Mouse (Mus musculus) right cerebral cortex, postnatal 14 days (tissue): ENCODE data around the gene Plet1.

Experiments used
- DNase-seq: peaks from one replicate; pipeline ENCODE4 v3.0.0; 2022

Gene Plet1

DNA sequence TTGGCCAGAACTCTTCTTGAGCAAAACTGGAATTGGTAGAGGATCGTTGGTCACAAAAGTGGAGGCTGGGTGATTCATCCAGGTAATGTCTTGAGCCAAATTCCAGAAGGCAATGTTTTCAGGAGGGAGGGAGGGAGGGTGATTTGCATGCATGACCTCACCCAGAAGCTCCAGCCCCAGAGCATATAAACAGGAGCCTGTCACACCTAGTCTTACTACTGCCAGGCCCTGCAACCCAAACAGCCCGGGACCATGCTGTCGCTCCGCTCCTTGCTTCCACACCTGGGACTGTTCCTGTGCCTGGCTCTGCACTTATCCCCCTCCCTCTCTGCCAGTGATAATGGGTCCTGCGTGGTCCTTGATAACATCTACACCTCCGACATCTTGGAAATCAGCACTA, at the start of gene Plet1:
TSS of gene Plet1 (plus strand) at position 215 of the 400 bp plus-strand sequence.
- DNase-seq, result no peak

DNA sequence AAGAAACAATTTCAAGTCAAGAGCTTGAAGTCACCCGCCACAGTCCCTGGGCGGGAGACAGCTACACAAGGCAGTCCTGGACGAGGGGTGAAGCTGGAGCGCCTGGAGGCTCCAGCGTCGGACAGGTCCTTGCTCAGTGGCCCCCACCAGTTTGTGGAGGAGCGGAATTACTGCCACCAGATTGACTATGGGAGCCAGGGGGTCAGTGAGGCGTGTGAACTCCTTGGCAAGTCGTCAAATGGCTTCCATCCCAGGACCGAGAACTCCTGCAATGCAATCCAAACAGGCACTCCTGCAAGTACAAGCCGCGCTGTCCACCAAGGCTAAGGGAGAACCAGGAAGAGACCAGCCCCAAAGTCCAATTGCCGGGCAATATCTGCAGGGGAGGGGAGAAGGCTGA, 45.3 kb upstream of the Plet1 start:
- DNase-seq, result no peak

DNA sequence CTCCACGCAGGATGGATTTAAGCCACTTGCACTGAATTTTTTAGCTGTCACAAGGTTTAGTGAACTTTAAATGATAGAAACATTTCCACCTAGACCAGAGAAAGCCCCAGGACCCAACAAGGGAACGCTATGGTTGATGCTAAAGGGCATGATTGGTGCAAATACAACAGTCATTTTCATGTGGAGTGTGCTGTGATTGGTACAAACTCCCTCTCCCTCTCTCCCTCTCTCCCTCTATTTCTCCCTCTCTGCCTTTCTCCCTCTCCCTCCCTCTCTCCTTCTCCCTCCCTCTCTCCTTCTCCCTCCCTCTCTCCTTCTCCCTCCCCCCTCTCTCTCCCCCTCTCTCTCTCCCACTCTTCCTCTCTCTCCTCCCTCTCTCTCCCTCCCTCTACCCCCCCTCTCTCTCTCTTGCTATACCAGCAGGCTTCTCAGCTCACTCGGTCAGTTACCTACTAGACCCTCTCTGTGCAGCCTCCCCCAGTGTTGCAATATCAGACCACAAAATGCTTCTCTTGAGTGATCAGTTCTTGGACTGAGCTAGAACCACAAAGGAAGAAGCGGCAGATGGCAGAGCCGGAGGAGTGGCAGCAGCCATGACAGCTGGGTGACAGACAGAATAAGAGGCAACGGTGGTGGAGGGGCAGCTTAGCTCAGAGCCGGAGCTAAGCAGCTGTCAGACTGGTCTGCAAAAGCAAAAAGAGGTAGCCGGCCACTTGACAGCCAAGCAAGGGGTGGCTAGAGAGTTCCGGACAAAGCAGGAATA, 42.7 kb upstream of the Plet1 start:
- DNase-seq, result peak; percentile 48

DNA sequence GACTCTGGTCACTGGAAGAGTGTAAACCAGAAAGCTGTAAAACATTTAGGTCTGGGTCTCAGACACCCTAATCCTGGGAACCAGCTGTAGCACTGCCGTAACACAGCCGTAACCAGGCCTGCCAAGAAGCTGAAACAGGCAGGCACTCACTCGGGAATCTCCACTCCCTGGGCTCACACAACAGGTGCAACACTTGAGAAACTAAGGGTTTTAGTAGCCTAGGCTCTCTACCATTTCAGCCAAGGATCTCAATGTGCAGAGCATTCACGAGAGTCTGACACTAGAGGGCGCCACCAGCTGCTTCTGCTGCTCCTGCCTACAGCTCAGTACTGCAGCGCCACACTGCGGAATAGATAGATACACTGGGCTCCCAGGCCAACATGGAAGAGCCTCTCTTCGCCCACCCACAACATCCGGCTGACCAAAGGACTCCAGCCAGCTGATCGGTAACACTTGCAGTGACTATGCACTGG, 42.0 kb upstream of the Plet1 start:
- peak; percentile 97 for DNase-seq

DNA sequence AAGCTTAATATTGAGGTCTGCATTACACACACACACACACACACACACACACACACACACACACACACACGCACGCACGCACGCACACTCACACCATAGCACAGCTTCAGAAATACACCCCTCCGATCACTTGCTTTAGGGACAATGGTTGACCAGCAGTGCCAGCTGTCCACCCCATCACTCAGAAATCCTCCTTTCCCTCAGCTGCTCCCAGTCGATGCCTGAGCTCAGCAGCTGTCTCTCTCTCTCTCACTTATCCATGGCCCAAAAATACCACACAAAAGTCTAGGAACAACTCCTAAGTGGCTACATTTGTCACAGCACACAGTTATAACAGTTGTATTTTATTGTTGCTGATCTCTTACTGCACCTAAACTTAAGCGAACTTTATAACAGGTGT, 36.7 kb upstream of the Plet1 start:
- no peak for DNase-seq

DNA sequence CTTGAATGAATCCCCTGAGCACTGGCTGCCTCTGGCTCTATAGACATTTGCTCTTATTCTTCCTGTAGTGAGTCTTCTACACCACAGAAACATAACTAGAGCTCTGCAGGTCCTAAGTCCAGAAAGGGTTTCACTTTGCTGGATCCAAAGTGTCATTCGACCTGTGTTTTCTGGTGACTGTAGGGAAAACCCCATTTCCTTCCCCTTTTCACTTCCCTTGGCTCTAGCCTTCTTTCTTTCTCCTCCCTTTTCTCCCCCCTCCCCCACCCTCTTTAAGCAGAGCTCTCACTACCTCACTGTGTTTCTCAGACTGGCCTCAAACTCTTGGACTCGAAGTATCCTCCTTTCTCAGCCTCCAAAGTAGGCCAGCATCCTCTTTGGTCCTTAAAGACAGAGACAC, 34.8 kb upstream of the Plet1 start:
- no peak for DNase-seq

DNA sequence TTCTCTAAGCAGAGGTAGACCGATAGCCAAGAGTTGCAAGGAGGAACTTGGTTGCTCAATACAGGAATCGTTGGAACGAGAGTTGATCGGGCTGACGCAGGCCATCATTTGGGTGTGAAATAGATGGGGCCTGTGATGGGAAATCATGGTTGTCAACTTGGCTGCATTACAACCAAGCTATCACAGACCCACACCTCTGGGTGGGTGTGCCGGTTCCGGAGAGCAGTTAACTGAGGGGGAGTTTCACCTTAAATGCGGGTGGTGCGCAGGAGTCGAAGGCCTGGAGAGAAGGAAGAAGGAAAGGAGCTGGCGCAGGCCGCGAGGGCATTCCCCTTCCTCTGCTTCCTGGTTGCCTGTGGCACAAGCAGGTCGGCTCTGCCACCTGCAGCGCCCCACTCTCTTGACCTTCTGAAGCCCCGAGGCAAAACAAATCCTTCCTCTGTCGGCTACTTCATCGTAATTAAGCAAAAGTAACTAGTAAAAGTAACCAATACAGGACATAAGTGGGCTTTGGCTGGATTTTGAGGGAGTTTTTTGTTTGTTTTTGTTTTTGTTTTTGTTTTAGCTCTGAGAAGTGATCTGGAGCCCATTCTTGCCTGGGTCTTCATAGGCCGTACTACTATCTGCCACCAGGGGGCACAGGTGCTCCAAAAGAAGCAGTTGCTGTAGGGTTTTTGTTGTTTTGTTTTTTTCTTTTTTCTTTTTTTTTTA, 31.7 kb upstream of the Plet1 start:
- peak; percentile 66 for DNase-seq

DNA sequence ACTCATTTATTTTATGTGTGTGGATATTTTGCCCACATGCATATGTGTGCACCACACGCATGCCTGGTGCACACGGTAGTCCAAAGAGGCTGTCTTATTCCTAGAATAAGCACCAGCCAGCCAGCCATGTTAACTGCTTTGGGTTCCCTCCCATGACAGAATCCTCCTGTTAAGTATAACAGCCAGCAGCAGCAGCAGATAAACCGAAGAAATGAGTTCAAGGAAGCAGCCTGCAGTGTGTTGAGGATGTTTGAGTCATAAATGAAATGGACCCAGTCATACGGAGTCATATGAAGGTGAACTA, 31.2 kb upstream of the Plet1 start:
- no peak for DNase-seq

DNA sequence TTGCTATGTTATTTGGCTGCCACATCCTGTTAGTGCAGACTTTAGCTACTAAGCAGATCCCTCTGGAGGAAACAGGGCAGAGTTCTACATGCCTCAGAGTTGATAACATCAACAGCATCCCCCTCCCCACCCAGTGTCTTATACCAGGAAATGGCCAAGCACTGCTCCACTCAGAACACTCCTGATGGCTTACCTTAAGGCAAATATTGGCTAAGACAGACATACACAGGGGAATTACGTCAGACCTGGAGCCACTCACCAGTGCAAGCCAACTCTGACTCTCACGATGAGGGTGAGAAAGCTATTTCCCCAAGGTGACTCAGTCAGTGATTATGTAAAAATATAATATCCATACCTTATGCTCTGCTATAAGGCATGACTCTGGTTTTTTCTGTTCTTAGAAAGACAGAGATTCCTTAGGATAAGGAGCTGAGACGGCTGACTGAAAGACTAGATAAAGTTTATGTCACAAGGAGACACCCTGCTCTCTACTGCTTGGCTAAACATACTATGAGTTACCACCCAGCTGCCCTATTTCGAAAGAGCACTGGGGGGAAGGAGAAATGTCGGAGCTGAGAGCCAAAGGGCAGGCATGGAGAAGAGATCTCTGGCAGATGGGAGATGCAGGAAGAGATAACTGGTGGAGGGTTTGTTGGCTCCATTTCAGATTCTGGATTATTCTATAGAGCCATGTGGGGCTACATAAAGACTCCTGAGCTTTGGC, 23.8 kb upstream of the Plet1 start:
- no peak for DNase-seq

DNA sequence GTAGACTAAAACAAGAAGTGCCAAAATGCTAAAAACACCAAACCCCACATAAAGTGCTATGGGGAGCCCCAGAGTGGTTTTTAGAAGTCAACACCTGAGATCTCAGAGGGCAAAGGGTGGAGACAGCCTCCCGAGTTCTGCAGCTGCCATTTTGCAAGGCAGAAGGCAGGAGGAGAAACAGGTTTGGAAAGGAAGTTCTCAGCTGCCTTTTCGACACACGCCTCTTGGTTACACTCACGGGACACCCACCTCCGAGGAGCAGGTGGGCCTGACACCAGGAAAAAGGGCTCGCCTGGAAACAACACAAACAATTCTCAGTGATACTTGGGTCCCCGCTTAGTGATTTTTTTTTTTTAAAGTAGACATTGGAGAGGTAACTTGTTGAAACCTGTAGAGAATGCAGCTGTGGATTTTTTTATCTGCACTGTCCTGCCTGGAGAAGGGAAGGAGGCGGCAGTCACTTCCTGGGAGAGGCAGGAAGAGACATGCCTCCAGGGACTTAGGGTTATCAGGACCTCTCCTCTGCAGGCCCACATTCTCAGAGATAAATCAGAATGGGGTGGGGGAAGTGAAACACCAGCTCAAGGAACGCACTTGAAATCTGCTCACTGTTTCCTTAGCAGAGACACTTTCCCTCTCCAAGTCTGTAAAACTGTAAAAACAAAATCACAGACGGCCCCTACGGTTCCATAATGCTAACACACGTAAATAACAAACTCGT, 23.0 kb upstream of the Plet1 start:
- no peak for DNase-seq

DNA sequence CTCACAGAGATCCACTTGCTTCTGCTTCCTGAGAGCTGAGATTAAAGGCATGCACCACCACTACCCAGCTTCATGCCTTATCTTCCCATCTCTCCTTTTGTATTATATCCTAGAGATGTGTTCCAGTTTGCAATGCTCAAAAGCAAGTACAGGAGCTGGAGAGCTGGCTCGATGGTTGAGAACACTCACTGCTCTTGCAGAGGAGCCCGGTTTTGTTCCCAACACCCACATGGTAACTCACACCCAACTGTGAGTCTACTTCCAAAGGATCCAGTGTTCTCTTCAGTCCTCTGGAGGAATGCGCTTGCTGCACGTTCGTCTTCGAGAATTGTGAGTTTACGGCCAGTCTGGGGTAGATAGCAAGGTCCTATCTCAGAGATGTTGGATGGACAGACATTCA, 19.0 kb upstream of the Plet1 start:
- no peak for DNase-seq

DNA sequence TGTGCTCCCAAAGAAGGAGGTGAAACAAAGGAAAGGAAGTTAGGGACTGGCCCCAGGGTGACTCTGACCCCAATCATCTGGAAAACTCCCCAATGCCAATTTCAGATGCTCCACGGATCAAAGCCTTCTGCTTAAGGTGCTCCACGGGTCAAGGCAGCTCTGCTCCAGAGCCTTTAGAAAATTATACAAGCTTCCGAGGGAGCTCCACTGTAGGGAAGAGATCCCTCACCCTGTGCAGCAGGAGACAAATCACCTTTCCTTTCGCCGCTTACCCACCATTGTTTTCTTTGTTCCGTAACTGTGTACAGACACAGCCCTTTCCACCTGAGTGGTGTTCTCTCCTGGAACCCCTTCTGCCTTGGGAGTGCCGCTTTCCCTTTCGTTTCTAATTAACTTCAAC, 18.6 kb upstream of the Plet1 start:
- DNase-seq, result no peak

DNA sequence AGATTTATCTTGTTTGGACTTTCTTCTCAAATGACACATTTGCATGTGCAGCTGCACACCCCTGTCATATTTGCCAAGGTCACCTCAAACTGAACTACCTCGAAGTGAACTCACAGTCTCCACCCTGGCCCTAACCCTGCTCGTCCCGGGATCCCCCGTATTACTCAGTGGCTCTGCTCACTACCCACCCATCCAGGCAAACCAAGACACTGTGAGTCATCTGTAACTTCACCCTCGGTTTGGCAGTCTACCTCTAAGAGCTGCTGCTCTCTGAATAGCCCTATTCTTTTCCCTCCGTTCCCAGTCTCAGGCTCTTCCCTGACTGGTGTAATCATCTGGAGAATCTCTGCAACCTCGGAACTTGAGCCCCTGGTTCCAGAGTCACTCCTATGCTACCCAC, 17.7 kb upstream of the Plet1 start:
- no peak for DNase-seq

DNA sequence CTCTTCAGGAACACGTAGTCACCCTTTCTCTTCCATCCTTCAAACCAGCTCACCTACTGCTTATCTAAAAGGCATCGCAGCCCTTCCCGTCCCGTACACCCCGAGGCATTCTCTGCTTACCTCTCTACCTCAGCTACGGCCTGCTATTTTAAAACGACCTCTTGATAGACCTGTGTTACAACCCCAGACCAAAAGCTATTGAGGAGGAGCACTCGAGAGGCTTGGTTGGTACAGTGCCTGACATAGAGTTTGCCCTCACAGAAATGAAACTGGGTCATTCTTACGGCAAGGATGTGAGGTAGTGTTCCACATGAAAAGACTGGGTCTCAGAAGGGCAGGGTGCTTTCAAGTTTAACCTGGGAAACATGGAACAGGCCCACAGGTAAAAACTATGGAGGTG, 17.1 kb upstream of the Plet1 start:
- DNase-seq, result no peak

DNA sequence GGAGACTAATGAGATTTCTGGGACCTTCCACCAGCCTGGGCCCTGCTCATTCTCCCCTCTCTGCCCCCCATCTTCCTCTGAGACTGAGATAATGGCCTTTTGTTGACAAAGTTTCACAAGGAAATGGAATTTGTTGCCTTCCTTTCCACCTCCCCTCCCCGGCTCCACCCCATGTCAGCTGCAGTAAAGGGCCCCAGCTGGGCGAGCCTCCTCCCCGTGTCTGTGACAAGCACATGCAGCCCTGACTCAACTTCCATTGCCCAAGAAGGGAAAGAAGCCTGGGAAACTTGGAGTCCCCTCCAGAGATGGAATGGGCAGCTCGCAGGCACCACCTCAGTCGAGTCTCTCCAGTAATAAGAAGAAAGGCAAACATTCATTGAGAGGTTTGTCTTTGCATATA, 15.5 kb upstream of the Plet1 start:
- no peak for DNase-seq

DNA sequence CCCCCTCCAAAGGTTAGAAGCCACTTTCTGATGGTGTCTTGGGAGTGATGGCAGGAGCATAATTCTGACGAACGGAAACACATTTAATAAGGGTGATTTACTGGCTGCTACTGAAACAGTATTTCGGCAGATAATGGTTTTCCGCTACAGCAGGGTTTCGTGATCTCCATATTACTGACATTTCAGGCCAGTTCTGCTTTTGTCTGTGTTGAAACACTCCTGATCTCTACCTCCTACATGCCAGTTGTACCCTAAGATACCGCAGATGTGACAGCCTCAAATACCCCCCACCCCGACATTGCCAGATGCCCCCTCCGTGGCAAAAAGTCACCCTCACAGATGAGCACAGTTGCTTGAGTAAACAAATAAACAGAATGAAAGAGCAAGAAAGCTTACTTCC, 14.8 kb upstream of the Plet1 start:
- no peak for DNase-seq

DNA sequence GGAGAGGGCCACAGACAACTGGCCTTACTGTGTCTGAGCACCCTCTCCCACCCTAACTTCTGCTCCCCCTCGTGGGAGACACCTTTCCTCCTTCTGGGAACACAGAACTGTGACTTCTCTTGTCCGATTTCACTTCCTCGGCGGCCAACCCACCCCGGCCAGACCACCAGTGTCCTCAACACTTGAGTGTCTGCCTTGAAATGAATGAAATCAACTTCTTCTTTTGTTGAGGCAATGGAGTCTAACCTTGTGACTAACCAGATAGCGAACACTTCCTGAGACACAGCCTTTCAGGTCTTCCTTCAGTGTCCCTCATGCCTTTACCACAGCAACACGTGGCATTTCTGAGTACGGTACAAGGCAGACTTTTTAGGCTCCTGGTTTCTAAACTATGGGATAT, 11.6 kb upstream of the Plet1 start:
- DNase-seq, result no peak

DNA sequence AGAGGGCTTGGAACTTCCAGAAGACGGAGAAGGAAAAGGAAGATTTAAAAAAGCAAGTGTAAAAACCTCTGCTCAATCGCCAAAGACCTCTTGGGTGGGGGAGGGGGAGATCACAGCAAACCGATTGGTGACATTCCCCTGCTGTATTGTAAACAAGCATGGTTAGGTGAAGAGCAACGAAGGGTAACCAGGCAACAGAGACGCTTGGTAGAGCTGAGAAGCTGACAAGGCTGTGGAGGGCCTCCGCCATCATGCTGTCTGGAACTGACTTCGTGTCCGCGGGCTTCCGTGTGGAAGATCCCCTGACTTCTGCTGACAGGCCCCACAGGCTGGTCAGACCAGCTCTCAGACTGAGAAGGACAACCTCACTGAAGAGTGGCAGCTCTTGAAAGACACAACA, 8.8 kb upstream of the Plet1 start:
- DNase-seq, result no peak

DNA sequence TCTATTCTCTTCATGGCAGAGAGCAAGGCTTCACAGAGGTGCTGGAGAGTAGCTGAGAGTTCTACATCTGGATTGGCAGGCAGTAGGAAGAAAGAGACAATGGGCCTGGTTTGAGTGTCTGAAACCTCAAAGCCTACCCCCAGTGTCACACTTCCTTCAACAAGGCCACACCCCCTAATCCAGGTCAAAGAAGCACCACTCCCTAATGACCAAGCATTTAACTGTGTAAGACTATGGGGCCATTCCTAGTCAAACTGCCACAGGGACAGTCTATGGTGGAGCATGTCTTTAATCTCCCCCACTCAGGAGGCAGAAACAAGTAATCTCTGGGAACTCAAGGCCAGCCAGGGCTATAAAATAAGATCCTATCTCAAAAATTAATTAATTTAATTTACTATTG, 3.5 kb upstream of the Plet1 start:
- DNase-seq, result no peak

DNA sequence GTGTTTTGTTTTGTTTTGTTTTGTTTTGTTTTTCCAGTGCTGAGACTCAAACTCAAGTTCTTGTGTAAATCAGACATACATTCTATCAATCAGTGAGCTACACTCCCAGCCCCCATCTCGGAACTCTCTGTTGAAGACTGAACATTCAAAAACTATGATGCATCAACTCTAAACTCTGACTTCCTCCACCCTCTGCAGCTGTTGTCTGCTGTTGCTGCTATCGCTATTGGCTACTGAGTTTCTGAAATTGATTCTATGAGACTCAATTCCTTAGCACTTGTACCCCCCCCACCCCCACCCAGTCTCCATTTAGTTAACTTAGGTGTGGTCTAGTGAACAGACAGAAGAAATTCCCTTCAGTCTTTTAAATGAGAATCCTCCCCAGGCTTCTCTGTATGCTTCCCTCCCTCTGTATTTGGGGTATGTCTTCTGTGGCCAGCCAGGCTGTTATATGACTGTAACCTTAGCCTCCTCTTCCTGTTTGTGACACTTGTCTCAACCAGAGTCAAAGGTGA, 2.7 kb upstream of the Plet1 start:
- DNase-seq, result no peak

DNA sequence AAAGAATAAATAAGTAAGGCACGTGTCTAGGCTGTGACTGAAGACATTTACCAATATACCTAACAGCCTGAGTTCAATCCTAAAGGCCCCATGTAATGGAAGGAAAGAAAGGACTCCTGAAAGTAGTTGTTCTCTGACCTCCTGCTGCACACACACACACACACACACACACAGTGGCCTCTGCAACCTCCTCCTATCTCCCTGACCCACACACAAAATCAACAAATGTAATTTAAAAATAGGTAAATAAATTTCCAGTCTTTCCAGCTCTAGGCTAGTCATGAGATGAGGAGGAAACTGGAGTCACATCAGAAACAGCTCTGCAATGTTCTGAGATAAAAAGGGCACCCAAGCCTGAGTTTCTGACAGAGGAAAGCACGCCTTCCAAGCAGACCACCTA, 548 bp upstream of the Plet1 start:
- no peak for DNase-seq

DNA sequence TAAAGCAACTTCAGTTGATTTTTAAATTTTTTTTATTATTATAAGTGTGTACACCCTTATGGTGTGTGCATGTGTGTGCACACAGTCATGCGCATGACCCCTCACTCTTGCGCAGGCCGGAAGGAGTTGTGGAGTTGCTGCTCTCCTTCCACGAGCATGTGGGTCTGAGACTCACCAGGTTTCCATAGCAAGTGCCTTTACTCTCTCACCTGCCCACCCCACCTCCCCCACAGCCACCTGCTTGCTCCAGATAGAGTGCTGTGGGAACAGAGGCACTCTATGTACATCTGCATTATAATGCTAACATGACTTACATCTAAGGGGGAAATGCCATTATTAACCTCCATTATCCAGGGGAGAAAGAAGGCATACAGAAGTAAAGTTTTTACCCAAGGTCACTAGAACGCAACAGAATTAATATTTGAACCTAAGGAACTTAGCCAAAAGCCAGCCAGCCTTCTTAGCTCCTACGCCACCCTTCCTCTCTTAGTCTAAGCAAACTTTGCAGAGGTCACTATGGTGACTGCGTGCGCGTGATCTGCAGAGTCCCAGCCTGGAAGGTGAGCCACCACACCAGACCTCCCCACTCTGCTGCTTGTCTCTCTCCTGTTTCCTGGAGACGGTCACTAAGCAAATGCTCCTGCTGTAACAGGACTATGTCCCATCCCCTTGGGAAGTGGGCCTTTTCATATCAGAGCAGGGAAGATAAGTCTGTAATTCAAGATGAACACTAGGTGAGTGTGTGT, 1.3 kb downstream of the Plet1 start:
- DNase-seq, result no peak

DNA sequence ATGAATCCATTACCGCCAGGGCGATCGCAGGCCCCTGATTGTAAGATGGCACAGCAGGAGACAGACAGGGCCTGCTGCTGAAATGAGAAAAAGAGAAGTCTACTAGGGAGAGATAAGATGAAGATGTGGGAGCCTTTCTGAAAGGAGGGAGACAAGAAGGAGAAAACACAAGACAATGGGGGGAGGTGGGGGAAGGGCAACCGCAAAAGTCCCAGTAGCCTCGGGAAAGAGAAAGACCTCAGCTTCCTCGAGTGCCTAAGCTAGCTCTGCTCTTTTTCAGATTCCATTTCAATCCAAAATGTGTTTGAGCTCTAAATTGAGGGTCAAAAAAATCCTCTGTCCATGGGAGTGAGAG, 1.8 kb downstream of the Plet1 start:
- DNase-seq, result no peak
